Mouse (Mus musculus): ENCODE measurements around the gene Coro7.

DNA sequence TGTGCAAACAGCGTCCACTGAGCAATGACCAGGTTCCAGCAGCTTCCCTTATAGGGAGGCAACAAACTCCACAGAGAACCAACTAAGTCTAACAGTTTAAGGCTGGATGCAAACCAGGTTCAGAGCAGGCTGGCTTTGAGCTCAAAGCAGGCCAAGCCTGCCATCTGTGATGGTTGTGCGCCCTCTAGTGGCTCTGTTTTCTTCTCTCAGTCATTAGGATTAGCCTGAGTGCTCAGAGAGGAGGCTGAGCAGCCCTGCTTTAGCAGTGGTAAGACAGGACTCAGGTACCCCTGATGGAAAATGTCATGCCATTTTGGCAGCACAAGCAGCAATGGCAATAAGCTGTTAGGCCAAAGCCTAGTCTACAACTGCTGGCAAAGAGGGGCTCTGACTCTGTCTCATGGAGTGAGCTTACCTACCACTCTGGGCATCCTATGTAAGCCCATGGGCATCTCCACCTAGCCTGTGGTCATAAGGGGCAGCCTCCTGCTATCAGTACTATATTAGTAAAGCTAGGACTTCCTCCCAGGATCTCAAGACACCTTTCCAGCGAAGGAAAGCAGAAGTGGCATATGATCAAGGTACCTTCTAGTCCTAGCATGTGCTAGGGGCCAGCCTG lies 12.3 kb downstream of the Coro7 start:
- TF ChIP-seq CTCF (IDR thresholded peaks at IDR 0.05; ENCODE audit: insufficient read depth, low read length) (peak; percentile 96), POLR2A (IDR thresholded peaks at IDR 0.05; ENCODE audit: borderline replicate concordance, extremely low read depth, low read depth, low read length) (no peak)
